Mouse (Mus musculus): ENCODE measurements around the gene Cbx4. TPM values are rescaled to one million over a fixed set of nuclear protein-coding genes. Genes with fewer than 3 reads are reported as not detected.
A peak's percentile ranks its signal among the peaks of the same experiment; 100 is the strongest.

The Cbx4 gene
- polyA plus RNA-seq, 1 experiment from 2014 or later = 9.6 TPM

DNA sequence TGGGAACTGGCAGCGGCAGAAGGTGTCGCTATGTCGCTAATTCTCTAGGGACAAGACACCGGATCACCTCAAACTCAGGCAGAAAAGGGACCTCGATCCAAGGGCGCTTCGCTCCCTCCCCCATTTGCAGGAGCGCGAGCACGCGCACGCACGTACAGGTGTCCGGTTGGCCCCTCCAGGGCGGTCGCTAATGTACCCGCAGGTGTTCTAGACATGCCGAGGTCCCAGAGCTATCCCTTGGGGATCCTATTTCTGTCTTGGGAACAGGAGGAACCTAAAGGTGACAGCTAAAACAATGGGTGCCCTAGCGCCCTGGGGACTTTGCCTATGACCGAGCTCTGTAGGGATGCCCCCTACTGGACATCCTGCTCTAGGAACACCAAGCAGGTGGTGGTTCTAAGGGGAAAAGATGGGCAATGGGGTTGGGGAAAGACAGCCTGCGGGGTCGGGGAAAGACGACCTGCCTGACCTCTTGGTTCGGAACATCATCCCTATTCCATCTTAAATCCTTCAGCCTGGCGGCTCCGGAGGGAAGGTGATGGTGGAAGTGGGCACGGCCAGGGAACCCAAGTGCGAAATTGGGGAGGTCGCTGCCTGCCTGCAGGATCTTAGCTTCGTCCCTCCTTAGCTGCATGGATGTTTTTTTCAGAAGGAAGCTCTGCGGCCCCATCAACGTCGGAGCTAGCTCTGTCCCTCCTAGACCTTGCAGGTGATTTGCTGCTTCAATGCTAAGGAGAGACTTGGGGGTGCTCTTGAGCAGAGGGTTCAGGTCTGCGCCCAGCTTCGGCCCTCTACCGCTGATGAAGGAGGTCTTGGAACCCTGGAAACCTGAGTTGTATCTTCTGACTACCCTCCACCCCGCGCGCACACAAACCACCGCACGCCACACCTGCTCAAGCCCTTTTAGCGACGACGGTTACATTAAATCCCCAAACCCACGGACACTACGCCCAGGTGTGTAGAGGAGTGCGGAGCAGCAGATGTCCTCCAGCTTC lies 31.4 kb downstream of the Cbx4 start:
- ATAC-seq (ENCODE audit: low FRiP score, low TSS enrichment) = no peak
- Histone ChIP-seq H3K4me2 (replicated peaks; ENCODE audit: low read depth) (peak overlapping the region; percentile 92), H3K4me1 (replicated peaks; ENCODE audit: control insufficient read depth, insufficient read depth) (peaks cover 14% of the 10 kb centered on the region), H3K36me3 (ENCODE audit: control insufficient read depth, insufficient read depth, low read length) (no peaks in the 10 kb centered on the region), H3K9me3 (ENCODE audit: control insufficient read depth, low read length) (no peaks in the 10 kb centered on the region), H3K27me3 (ENCODE audit: control insufficient read depth, insufficient read depth, low read length) (peaks cover 26% of the 10 kb centered on the region; the same call in 1 of the 2 replicates), H3K9ac (ENCODE audit: low read length) (no peak overlapping the region), H3K27ac (replicated peaks) (no peak overlapping the region), H3K4me3 (ENCODE audit: low read depth, low read length) (peak overlapping the region; percentile 31)
- TF ChIP-seq CTCF (IDR thresholded peaks at IDR 0.05; ENCODE audit: low read depth) (peak; percentile 72), EP300 (optimal IDR thresholded peaks at IDR 0.05) (no peak)
- 5% methylated on average over 47 of the region's 47 CpGs for WGBS
- DNase-seq (ENCODE audit: low spot score) = peak; percentile 64

DNA sequence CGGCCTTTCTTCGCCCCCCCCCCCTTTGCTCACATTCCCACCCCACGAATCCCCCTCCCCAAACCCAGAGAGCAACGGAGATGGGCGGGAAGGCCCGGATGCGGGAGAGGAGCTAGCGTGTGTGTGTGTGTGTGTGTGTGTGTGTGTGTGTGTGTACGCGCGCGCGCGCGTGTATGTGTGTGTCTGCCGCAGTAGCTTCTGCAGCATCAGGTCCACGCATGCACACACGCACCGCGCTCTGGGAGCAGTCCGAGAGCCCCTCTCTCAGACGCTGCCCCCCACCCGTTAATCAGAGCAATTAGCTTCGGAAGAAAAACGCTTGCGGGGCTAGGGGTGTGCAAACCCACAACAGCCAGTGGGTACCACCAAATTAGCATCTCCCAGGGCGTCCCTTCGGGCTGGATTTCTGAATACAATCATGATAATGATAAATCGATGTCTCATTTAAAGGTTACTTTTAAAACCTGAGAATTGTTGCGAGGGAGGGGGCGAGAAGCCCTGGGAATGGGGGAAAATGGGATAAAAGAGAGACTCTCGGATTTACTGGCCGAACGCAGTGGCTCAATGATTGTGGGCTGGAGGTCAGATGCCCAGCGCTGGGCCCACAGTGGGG lies 32.2 kb downstream of the Cbx4 start:
- peak overlapping the region; percentile 31 for H3K4me3 ChIP-seq (ENCODE audit: low read depth, low read length)
- H3K27me3 ChIP-seq (ENCODE audit: control insufficient read depth, insufficient read depth, low read length) = peaks cover 34% of the 10 kb centered on the region; the same call in 1 of the 2 replicates
- TF ChIP-seq CTCF (IDR thresholded peaks at IDR 0.05; ENCODE audit: low read depth) = no peak
- no peak for TF ChIP-seq EP300 (optimal IDR thresholded peaks at IDR 0.05)
- no peak overlapping the region for H3K9ac ChIP-seq (ENCODE audit: low read length)
- ATAC-seq (ENCODE audit: low FRiP score, low TSS enrichment) (no peak), DNase-seq (ENCODE audit: low spot score) (no peak)
- H3K4me2 ChIP-seq (replicated peaks; ENCODE audit: low read depth) = peak overlapping the region; percentile 60
- peaks cover 14% of the 10 kb centered on the region for H3K4me1 ChIP-seq (replicated peaks; ENCODE audit: control insufficient read depth, insufficient read depth)
- under 1% methylated on average over 30 of the region's 35 CpGs for WGBS
- H3K27ac ChIP-seq (replicated peaks) = no peak overlapping the region
- H3K36me3 ChIP-seq (ENCODE audit: control insufficient read depth, insufficient read depth, low read length) = no peaks in the 10 kb centered on the region
- H3K9me3 ChIP-seq (ENCODE audit: control insufficient read depth, low read length) = no peaks in the 10 kb centered on the region

GRCm38 (mm10) chr11:119053257-119053670 lies 32.8 kb downstream of the Cbx4 start:
- Histone ChIP-seq H3K4me3 (ENCODE audit: low read depth, low read length) (peak overlapping the region; percentile 31), H3K4me1 (replicated peaks; ENCODE audit: control insufficient read depth, insufficient read depth) (peaks cover 10% of the 10 kb centered on the region; the same call in 1 of the 2 replicates), H3K27ac (replicated peaks) (no peak overlapping the region), H3K27me3 (ENCODE audit: control insufficient read depth, insufficient read depth, low read length) (peaks cover 31% of the 10 kb centered on the region; the same call in 1 of the 2 replicates), H3K9ac (ENCODE audit: low read length) (no peak overlapping the region), H3K4me2 (replicated peaks; ENCODE audit: low read depth) (peak overlapping the region; percentile 60), H3K36me3 (ENCODE audit: control insufficient read depth, insufficient read depth, low read length) (no peaks in the 10 kb centered on the region), H3K9me3 (ENCODE audit: control insufficient read depth, low read length) (no peaks in the 10 kb centered on the region)
- peak; percentile 91 for DNase-seq (ENCODE audit: low spot score)
- WGBS = under 1% methylated on average over 39 of the region's 42 CpGs
- ATAC-seq (ENCODE audit: low FRiP score, low TSS enrichment) = peak; percentile 84
- TF ChIP-seq CTCF (IDR thresholded peaks at IDR 0.05; ENCODE audit: low read depth) (peak; percentile 62), EP300 (optimal IDR thresholded peaks at IDR 0.05) (no peak)

GRCm38 (mm10) chr11:119052661-119053256 lies 33.3 kb downstream of the Cbx4 start:
- ATAC-seq (ENCODE audit: low FRiP score, low TSS enrichment) (peak; percentile 61), DNase-seq (ENCODE audit: low spot score) (peak; percentile 79)
- Histone ChIP-seq H3K4me2 (replicated peaks; ENCODE audit: low read depth) (peak overlapping the region; percentile 60), H3K27me3 (ENCODE audit: control insufficient read depth, insufficient read depth, low read length) (peaks cover 31% of the 10 kb centered on the region; the same call in 1 of the 2 replicates), H3K36me3 (ENCODE audit: control insufficient read depth, insufficient read depth, low read length) (no peaks in the 10 kb centered on the region), H3K9ac (ENCODE audit: low read length) (no peak overlapping the region), H3K9me3 (ENCODE audit: control insufficient read depth, low read length) (no peaks in the 10 kb centered on the region), H3K27ac (replicated peaks) (0 out of 2 replicates have a peak overlapping the region, but pooled peaks have one; percentile 24), H3K4me3 (ENCODE audit: low read depth, low read length) (peak overlapping the region; percentile 31), H3K4me1 (replicated peaks; ENCODE audit: control insufficient read depth, insufficient read depth) (peaks cover 10% of the 10 kb centered on the region; the same call in 1 of the 2 replicates)
- no peak for TF ChIP-seq CTCF (IDR thresholded peaks at IDR 0.05; ENCODE audit: low read depth)
- no peak for TF ChIP-seq EP300 (optimal IDR thresholded peaks at IDR 0.05)
- WGBS = 4% methylated on average over 13 of the region's 13 CpGs

DNA sequence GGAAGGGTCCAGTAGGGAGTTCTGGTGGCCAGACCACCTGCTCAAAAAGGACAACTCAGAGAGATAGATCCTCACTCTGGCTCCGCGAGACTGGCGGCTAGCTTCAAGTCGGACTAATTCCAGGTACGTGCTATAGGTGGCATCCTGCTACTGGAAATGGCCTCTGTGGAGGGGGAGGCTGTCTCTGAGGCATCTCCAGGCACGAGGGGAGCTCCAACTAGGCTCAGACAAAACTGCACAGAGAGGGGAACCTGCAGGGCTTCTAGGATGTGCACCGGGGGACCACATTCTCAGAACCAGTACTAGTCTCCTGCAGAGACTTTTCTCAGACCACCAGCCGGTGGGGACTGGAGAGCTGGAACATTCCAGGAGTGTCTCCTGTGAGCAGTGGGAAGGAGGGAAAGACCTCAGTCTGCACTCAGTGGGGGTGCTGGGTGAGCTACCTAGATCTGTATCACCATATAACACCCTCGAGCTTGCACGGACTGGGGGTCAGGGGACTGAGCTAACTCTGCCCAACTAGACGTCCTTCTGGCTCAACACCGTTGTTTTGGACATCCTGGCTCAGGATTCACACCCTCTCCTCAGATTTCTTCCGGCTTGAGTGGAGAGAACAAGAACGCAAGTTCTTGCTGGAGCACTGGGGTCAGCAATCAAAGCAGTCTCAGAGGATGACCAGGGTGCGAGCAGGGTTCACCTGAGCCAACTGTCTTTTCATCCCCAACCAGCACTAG lies 33.9 kb downstream of the Cbx4 start:
- H3K9me3 ChIP-seq (ENCODE audit: control insufficient read depth, low read length) = no peaks in the 10 kb centered on the region
- H3K27ac ChIP-seq (replicated peaks) = no peak overlapping the region
- DNase-seq (ENCODE audit: low spot score) (no peak), ATAC-seq (ENCODE audit: low FRiP score, low TSS enrichment) (no peak)
- TF ChIP-seq EP300 (optimal IDR thresholded peaks at IDR 0.05) = no peak
- peak; percentile 77 for TF ChIP-seq CTCF (IDR thresholded peaks at IDR 0.05; ENCODE audit: low read depth)
- H3K4me1 ChIP-seq (replicated peaks; ENCODE audit: control insufficient read depth, insufficient read depth) = peaks cover 6% of the 10 kb centered on the region; the same call in 1 of the 2 replicates
- no peak overlapping the region for H3K4me3 ChIP-seq (ENCODE audit: low read depth, low read length)
- no peak overlapping the region for H3K9ac ChIP-seq (ENCODE audit: low read length)
- H3K4me2 ChIP-seq (replicated peaks; ENCODE audit: low read depth) = no peak overlapping the region
- peaks cover 28% of the 10 kb centered on the region; the same call in 1 of the 2 replicates for H3K27me3 ChIP-seq (ENCODE audit: control insufficient read depth, insufficient read depth, low read length)
- WGBS = 9% methylated on average over 15 of the region's 15 CpGs
- no peaks in the 10 kb centered on the region for H3K36me3 ChIP-seq (ENCODE audit: control insufficient read depth, insufficient read depth, low read length)
